Mouse (Mus musculus): ENCODE results near the gene Car5a. TPM values are rescaled to one million over a fixed set of nuclear protein-coding genes. Genes with fewer than 3 reads are reported as not detected.
A peak's percentile ranks its signal among the peaks of the same experiment; 100 is the strongest.

The Car5a gene
- total RNA-seq, 2 experiments from 2014 or later = not detected

DNA sequence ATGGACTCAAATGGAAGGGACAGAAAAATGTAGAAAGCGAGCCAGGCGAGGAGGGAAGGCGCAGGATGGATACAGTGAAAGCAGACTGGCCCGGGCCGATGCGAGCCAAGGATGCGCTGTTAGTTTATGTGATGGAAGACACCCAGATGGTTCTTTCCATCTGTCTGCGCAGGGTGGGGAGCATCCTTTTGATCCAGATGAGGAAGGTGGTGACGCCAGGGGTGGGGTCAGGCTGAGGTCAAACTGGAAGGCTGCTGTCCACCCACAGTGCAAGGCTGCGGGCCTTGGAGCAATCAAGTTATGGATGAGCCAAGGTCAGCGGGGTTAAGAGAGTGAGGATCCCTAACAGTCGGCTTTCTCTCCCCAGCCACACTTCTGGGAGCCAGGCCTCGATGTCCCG lies 8.3 kb downstream of the Car5a start:
- DNase-seq (ENCODE audit: low spot score in 2 of 2) = no peak

GRCm38 (mm10) chr8:121935341-121936294 lies 9.1 kb downstream of the Car5a start:
- DNase-seq (ENCODE audit: low spot score in 2 of 2) = peak; percentile 55 to 76
- intact Hi-C loops (cut with DNase I) = loop anchor here (2.0 kb wide), 1 partner anchor 85 kb away; no protein-coding TSS in a partner anchor

More for the DNA sequence above, 8.3 kb downstream of the Car5a start:
- intact Hi-C loops (cut with DNase I) = no loop called here

- intact Hi-C loops (cut with DNase I) = loop anchor here (2.0 kb wide), 1 partner anchor 84 kb away; no protein-coding TSS in a partner anchor
- no peak for DNase-seq (ENCODE audit: low spot score in 2 of 2)
These were observed 9.8 kb downstream of the Car5a start for GRCm38 (mm10) chr8:121934923-121935322.

DNA sequence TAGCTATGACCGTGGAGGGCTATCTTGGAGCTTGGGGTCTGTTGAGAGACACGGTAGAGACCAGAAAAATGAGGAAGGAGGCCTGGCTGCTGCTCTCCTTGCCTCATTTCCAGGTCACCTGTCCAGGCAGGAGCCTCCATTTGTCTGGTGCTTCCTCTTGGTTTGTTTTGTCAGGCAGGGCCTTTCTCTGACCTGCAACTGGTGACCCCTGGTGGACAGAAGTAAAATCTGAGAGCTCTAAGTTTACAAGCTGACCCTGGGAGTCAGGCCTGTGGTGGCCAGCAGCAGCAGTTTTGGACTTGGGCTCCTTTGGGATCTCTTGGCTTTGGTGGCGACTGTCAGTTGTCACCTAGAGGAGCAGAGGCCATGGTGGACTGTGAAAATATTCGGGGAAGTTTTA lies 10.2 kb downstream of the Car5a start:
- peak in 1 of 2 experiments; percentile 26 for DNase-seq (ENCODE audit: low spot score in 2 of 2)
- intact Hi-C loops (cut with DNase I) = loop anchor here (2.0 kb wide), 1 partner anchor 84 kb away; no protein-coding TSS in a partner anchor

- intact Hi-C loops (cut with DNase I) = no loop called here
These were observed 11.8 kb downstream of the Car5a start for GRCm38 (mm10) chr8:121932668-121933520.

DNA sequence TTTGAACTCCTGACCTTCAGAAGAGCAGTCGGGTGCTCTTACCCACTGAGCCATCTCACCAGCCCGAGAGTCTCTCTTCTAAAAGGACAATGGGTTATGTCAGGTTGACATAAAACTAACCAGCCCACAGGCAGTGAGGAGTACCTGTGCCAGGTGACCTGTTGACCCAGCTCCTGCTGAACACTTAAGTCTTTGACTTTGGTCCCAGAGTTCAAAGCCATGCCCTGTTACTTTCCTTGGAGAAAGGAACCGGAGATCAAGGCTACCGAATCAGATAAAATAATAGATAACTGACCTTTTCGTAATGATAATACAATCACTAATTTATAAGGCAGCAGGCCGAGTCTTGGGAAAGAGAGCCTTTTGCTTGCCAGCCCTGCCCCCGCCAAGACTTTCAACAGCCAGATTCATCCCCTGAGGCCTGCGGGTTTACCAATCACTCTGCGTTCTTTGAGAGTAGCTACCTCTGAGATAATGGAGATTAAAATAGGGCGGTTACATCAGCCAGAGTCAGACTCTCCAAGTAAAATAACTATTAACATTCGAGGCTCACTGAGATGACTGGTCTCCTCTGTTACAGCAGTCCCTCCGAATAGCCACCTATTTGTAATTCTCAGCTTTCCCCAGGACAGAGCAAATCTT lies 12.6 kb downstream of the Car5a start:
- intact Hi-C loops (cut with DNase I) = no loop called here
- DNase-seq (ENCODE audit: low spot score in 2 of 2) = no peak

More at GRCm38 (mm10) chr8:121932668-121933520, 11.8 kb downstream of the Car5a start:
- no peak for DNase-seq (ENCODE audit: low spot score in 2 of 2)

- no peak for DNase-seq (ENCODE audit: low spot score in 2 of 2)
- intact Hi-C loops (cut with DNase I) = no loop called here
These were observed 13.1 kb downstream of the Car5a start for GRCm38 (mm10) chr8:121931571-121931970.

GRCm38 (mm10) chr8:121930047-121930446 lies 14.7 kb downstream of the Car5a start:
- no peak for DNase-seq (ENCODE audit: low spot score in 2 of 2)
- intact Hi-C loops (cut with DNase I) = no loop called here

DNA sequence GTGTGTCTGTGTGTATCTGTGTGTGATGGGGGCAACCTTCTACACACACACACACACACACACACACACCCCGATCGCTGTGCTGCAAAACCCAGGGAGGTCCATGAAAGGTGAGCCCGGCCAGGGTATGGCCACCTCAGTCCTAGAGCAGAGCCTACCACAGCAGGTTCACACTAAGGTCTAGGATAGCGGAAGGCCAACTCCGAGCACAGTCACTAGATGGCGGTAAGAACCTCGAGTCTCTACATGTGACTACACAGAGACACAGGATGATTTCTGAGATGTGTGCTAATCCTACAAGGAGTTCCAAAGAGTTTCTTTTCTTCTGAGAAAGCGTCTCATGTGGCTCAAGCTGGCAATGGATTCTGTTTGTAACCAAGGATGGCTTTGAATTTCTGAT lies 17.4 kb downstream of the Car5a start:
- intact Hi-C loops (cut with DNase I) = no loop called here
- DNase-seq (ENCODE audit: low spot score in 2 of 2) = peak in 1 of 2 experiments; percentile 48

DNA sequence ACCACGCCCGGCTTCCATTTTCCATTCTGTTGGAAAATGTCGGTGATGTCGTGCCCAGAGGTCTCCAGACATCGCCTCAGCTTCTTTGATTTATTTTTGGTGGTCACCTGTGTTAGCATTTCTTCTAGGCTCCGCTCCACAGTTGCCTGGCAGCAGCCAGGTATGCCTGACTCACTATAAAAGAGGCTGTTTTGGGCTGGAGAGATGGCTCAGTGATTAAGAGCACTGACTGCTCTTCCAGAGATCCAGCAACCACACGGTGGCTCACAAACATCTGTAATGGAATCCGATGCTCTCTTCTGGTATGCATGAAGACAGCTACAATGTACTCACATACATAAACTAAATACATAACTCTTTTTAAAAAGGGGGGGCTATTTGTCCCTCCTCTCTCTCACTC lies 18.4 kb downstream of the Car5a start:
- intact Hi-C loops (cut with DNase I) = no loop called here
- no peak for DNase-seq (ENCODE audit: low spot score in 2 of 2)

GRCm38 (mm10) chr8:121925624-121926023 lies 19.1 kb downstream of the Car5a start:
- intact Hi-C loops (cut with DNase I) = no loop called here
- DNase-seq (ENCODE audit: low spot score in 2 of 2) = peak; percentile 86 to 87

- intact Hi-C loops (cut with DNase I) = loop anchor here (5.0 kb wide), 1 partner anchor 207 kb away; no protein-coding TSS in a partner anchor
- DNase-seq (ENCODE audit: low spot score in 2 of 2) = no peak
These were observed 20.0 kb downstream of the Car5a start for GRCm38 (mm10) chr8:121924681-121925080.

GRCm38 (mm10) chr8:121922101-121922500 lies 22.6 kb downstream of the Car5a start:
- intact Hi-C loops (cut with DNase I) = loop anchor here (5.0 kb wide), 1 partner anchor 205 kb away; no protein-coding TSS in a partner anchor
- DNase-seq (ENCODE audit: low spot score in 2 of 2) = no peak

- intact Hi-C loops (cut with DNase I) = loop anchor here (5.0 kb wide), 1 partner anchor 204 kb away; no protein-coding TSS in a partner anchor
- DNase-seq (ENCODE audit: low spot score in 2 of 2) = no peak
These were observed 23.1 kb downstream of the Car5a start for GRCm38 (mm10) chr8:121921582-121921981.

- DNase-seq (ENCODE audit: low spot score in 2 of 2) = no peak
- intact Hi-C loops (cut with DNase I) = loop anchor here (5.0 kb wide), 1 partner anchor 202 kb away; no protein-coding TSS in a partner anchor
These were observed 25.0 kb downstream of the Car5a start for GRCm38 (mm10) chr8:121919731-121920130.

DNA sequence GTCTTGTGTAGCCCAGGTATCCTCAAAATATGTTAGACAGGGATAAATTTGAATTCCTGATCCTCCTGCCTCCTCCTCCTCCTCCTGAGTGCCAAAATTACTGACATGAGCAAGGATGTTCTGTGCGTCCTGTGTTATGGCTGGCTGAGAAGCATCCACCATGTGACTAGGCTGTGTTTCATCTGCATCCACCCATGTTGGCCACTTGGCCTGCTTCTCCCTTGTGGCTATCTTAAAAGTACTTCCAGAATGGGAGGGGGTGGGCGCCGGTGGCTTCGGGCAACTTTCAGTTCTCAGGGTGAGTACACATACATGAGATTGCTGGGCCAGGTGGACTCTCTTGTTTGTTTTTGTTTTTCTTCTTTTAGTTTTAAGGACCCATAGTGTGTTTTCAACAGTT lies 25.5 kb downstream of the Car5a start:
- intact Hi-C loops (cut with DNase I) = no loop called here
- DNase-seq (ENCODE audit: low spot score in 2 of 2) = no peak

- no peak for DNase-seq (ENCODE audit: low spot score in 2 of 2)
- intact Hi-C loops (cut with DNase I) = no loop called here
These were observed 31.3 kb downstream of the Car5a start for GRCm38 (mm10) chr8:121913378-121913777.

DNA sequence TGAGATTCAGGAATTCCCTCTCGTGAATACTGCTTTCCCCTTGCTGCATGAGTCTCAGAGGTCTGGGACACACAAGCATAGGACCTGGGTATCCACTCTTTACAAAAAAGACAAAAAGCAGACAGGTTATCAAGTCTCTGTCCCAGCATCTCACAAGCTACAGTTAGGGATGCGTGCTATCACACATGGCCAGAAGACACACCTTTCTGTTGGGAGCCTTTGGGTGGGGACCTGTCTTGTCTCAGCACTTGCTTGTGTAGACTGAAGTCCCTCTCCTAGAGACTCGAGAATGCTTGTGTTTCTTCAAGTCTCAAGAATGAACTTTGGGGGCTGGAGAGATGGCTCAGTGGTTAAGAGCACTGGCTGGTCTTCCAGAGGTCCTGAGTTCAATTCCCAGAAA lies 31.9 kb downstream of the Car5a start:
- intact Hi-C loops (cut with DNase I) = no loop called here
- no peak for DNase-seq (ENCODE audit: low spot score in 2 of 2)

DNA sequence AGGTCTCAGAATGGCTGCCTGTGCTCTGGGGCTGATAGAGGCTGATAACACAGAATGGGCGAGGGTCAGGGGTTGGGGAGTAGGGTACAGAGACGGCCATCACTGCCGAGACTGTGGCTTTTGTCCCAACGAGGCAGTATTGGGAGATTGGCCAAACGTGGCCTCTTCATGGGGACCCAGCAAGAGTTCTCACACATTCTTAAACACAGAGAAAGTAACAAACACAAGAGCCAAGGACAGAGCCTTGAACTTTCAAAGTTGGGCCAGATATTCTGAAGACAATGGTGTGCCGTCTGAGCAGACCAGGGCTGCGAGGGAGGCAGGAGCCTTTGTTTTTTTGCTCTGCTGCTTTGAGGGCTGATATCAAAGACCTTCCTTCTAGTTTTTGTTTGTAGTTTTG lies 32.7 kb downstream of the Car5a start:
- DNase-seq (ENCODE audit: low spot score in 2 of 2) = no peak
- intact Hi-C loops (cut with DNase I) = no loop called here

All from left cerebral cortex, postnatal 25 days (tissue).